Mouse (Mus musculus) liver, embryonic 15.5 days (tissue): ENCODE data around the gene Hpgds. TPM values are rescaled to one million over a fixed set of nuclear protein-coding genes. Genes with fewer than 3 reads are reported as not detected.

Source experiments
- ATAC-seq: fragments of 200-750 bp; cut with Nextera tagmentation; 2 replicates; pipeline ENCODE4 v1.8.0; 2017; ENCODE audit warnings: moderate number of reproducible peaks, mild to moderate bottlenecking, moderate library complexity; ENCODE audit not compliant: insufficient read depth
- H3K27ac ChIP-seq: fragments of 300-500 bp; sonication (generic); replicated peaks from 2 replicates; pipeline ENCODE4 v1.5.1; 2015; ENCODE audit warnings: mild to moderate bottlenecking, inconsistent platforms
- H3K27me3 ChIP-seq: fragments of 300-500 bp; sonication (generic); 2 replicates; pipeline ENCODE4 v1.6.1; 2015; ENCODE audit warnings: mild to moderate bottlenecking, inconsistent platforms
- H3K36me3 ChIP-seq: fragments of 300-500 bp; sonication (generic); replicated peaks from 2 replicates; pipeline ENCODE4 v1.6.1; 2015; ENCODE audit warnings: moderate library complexity, mild to moderate bottlenecking, inconsistent platforms
- H3K4me1 ChIP-seq: fragments of 300-500 bp; sonication (generic); replicated peaks from 2 replicates; pipeline ENCODE4 v1.6.1; 2015; ENCODE audit warnings: inconsistent platforms
- H3K4me2 ChIP-seq: fragments of 300-500 bp; sonication (generic); 2 replicates; pipeline ENCODE4 v1.6.1; 2015; ENCODE audit warnings: moderate library complexity, mild to moderate bottlenecking, inconsistent platforms
- H3K4me3 ChIP-seq: fragments of 300-500 bp; sonication (generic); replicated peaks from 2 replicates; pipeline ENCODE4 v1.5.1; 2015; ENCODE audit warnings: mild to moderate bottlenecking, inconsistent platforms
- H3K9ac ChIP-seq: fragments of 300-500 bp; sonication (generic); 2 replicates; pipeline ENCODE4 v1.6.1; 2015; ENCODE audit warnings: moderate library complexity, mild to moderate bottlenecking, inconsistent platforms
- H3K9me3 ChIP-seq: fragments of 300-500 bp; sonication (generic); replicated peaks from 2 replicates; pipeline ENCODE4 v1.6.1; 2016; ENCODE audit warnings: inconsistent platforms
- WGBS: fragments of 180-500 bp; shearing (Covaris S2); methylation state at CpG from one replicate; pipeline ENCODE4 v1.1.7; 2015; ENCODE audit warnings: mixed read lengths; ENCODE audit not compliant: insufficient replicate concordance; 5-methylcytosine and 5-hydroxymethylcytosine counted together
- polyA plus RNA-seq: library from polyadenylated mRNA; unstranded; fragments of >200 nt; fragmentation: Nextera tagmentation; extraction: Ambion mirVana; gene quantifications from 2 replicates; pipeline ENCODE4 v1.2.1, GENCODE M21; 2015

Gene Hpgds
- polyA plus RNA-seq, 1 experiment from 2014 or later: 4.4 TPM

- no peak for ATAC-seq
- Histone ChIP-seq H3K9me3 (no peaks in the 10 kb centered on the region), H3K27me3 (no peaks in the 10 kb centered on the region), H3K4me3 (no peak overlapping the region), H3K36me3 (no peaks in the 10 kb centered on the region), H3K27ac (no peak overlapping the region), H3K9ac (no peak overlapping the region), H3K4me1 (no peaks in the 10 kb centered on the region), H3K4me2 (no peak overlapping the region)
- WGBS: 63% methylated on average over 1 of the region's 1 CpGs
Observed at GRCm38 (mm10) chr6:65138243-65138642, 6.5 kb downstream of the Hpgds start.

- Histone ChIP-seq H3K4me3 (no peak overlapping the region), H3K36me3 (no peaks in the 10 kb centered on the region), H3K9ac (no peak overlapping the region), H3K9me3 (no peaks in the 10 kb centered on the region), H3K4me2 (no peak overlapping the region), H3K4me1 (no peaks in the 10 kb centered on the region), H3K27ac (no peak overlapping the region), H3K27me3 (no peaks in the 10 kb centered on the region)
- 48% methylated on average over 2 of the region's 2 CpGs for WGBS
- ATAC-seq: no peak
Observed at GRCm38 (mm10) chr6:65137802-65138201, 6.9 kb downstream of the Hpgds start.

GRCm38 (mm10) chr6:65132376-65132775 lies 12.3 kb downstream of the Hpgds start:
- Histone ChIP-seq H3K36me3 (no peaks in the 10 kb centered on the region), H3K9ac (no peak overlapping the region), H3K27ac (no peak overlapping the region), H3K4me1 (no peaks in the 10 kb centered on the region), H3K27me3 (no peaks in the 10 kb centered on the region), H3K4me2 (no peak overlapping the region), H3K9me3 (no peaks in the 10 kb centered on the region), H3K4me3 (no peak overlapping the region)
- ATAC-seq: no peak
- 59% methylated on average over 6 of the region's 6 CpGs for WGBS

GRCm38 (mm10) chr6:65126074-65126726 lies 18.5 kb downstream of the Hpgds start:
- Histone ChIP-seq H3K4me1 (no peaks in the 10 kb centered on the region), H3K9me3 (no peaks in the 10 kb centered on the region), H3K4me2 (no peak overlapping the region), H3K9ac (no peak overlapping the region), H3K4me3 (no peak overlapping the region), H3K27ac (no peak overlapping the region), H3K27me3 (no peaks in the 10 kb centered on the region), H3K36me3 (no peaks in the 10 kb centered on the region)
- 18% methylated on average over 2 of the region's 2 CpGs for WGBS
- ATAC-seq: no peak

GRCm38 (mm10) chr6:65117540-65117939 lies 27.2 kb downstream of the Hpgds start:
- WGBS: 88% methylated on average over 1 of the region's 1 CpGs
- no peak for ATAC-seq

GRCm38 (mm10) chr6:65114902-65115301 lies 29.8 kb downstream of the Hpgds start:
- no peak for ATAC-seq
- Histone ChIP-seq H3K36me3 (peaks cover 50% of the 10 kb centered on the region), H3K27ac (no peak overlapping the region), H3K4me2 (no peak overlapping the region), H3K4me1 (no peaks in the 10 kb centered on the region), H3K9ac (no peak overlapping the region), H3K27me3 (no peaks in the 10 kb centered on the region), H3K4me3 (no peak overlapping the region), H3K9me3 (no peaks in the 10 kb centered on the region)
- 65% methylated on average over 2 of the region's 2 CpGs for WGBS

More at GRCm38 (mm10) chr6:65117540-65117939, 27.2 kb downstream of the Hpgds start:
- no peak overlapping the region for H3K4me2 ChIP-seq
- no peaks in the 10 kb centered on the region for H3K9me3 ChIP-seq
- H3K4me1 ChIP-seq: no peaks in the 10 kb centered on the region
- H3K36me3 ChIP-seq: peaks cover 37% of the 10 kb centered on the region
- no peak overlapping the region for H3K9ac ChIP-seq
- no peak overlapping the region for H3K4me3 ChIP-seq
- no peak overlapping the region for H3K27ac ChIP-seq
- no peaks in the 10 kb centered on the region for H3K27me3 ChIP-seq

- H3K4me3 ChIP-seq: no peak overlapping the region
- no peaks in the 10 kb centered on the region for H3K4me1 ChIP-seq
- no peaks in the 10 kb centered on the region for H3K27me3 ChIP-seq
- WGBS: 82% methylated on average over 1 of the region's 1 CpGs
- ATAC-seq: no peak
- no peak overlapping the region for H3K4me2 ChIP-seq
- H3K27ac ChIP-seq: no peak overlapping the region
- peaks cover 23% of the 10 kb centered on the region for H3K36me3 ChIP-seq
- H3K9me3 ChIP-seq: no peaks in the 10 kb centered on the region
- H3K9ac ChIP-seq: no peak overlapping the region
Observed at GRCm38 (mm10) chr6:65079139-65079538, 65.6 kb downstream of the Hpgds start.

GRCm38 (mm10) chr6:65075201-65075600 lies 69.5 kb downstream of the Hpgds start:
- H3K4me3 ChIP-seq: no peak overlapping the region
- no peak overlapping the region for H3K9ac ChIP-seq
- no peaks in the 10 kb centered on the region for H3K4me1 ChIP-seq
- no peak overlapping the region for H3K27ac ChIP-seq
- ATAC-seq: no peak
- WGBS: 71% methylated on average over 2 of the region's 2 CpGs
- H3K9me3 ChIP-seq: no peaks in the 10 kb centered on the region
- H3K36me3 ChIP-seq: peaks cover 48% of the 10 kb centered on the region
- no peak overlapping the region for H3K4me2 ChIP-seq
- no peaks in the 10 kb centered on the region for H3K27me3 ChIP-seq

Other genes with a start within 250 kb of the Hpgds start
- gene Smarcad1, start 102.3 kb downstream of the Hpgds start, polyA plus RNA-seq: 13.6 and 15.6 TPM in 2 replicates
- gene C130060K24Rik, start 236.2 kb upstream of the Hpgds start, polyA plus RNA-seq: not detected in 2 replicates